In genomic region chr14:55076956-55077355, GRCm38 (mm10) we compare ENCODE assay signal across 16 mouse cellular contexts. TPM values are rescaled to one million over a fixed set of nuclear protein-coding genes. Genes with fewer than 3 reads are reported as not detected.
DNase-seq lines count a peak whose midpoint lies in the region; ATAC-seq and TF ChIP-seq lines count a peak whose summit lies in the region.
"Had no signal": no experiment of that assay in that cellular context is flagged by ENCODE, and none has a peak within 500 bp of the region (broad histone marks: within the 10 kb centered on the region; RNA-seq: fewer than 3 reads in every experiment).

No protein-coding gene starts in this region.

- H3K36me3 ChIP-seq in embryonic facial prominence, embryonic 14.5 days (ENCODE audit: control insufficient read depth, insufficient read depth, low read length): peaks cover 8% of the 10 kb centered on the region
- H3K36me3 ChIP-seq in embryonic facial prominence, embryonic 10.5 days (replicated peaks): peaks cover 34% of the 10 kb centered on the region
- H3K36me3 ChIP-seq in midbrain, embryonic 10.5 days: peaks cover 32% of the 10 kb centered on the region
- peaks cover 6% of the 10 kb centered on the region for H3K36me3 ChIP-seq in midbrain, embryonic 11.5 days (ENCODE audit: control insufficient read depth, insufficient read depth, low read length)
- H3K36me3 ChIP-seq in thymus, adult 2 months (ENCODE audit: control insufficient read depth, insufficient read depth, low read length): no peaks in the 10 kb centered on the region

- no peak for TF ChIP-seq CTCF in thymus, adult 2 months (IDR thresholded peaks at IDR 0.05; ENCODE audit: borderline replicate concordance, control insufficient read depth, extremely low read depth, insufficient read depth, low read length, poor library complexity)

- H3K9ac ChIP-seq in embryonic facial prominence, embryonic 14.5 days (ENCODE audit: low read depth, low read length): no peak overlapping the region
- no peak overlapping the region for H3K9ac ChIP-seq in midbrain, embryonic 11.5 days (ENCODE audit: low read length)
- H3K9ac ChIP-seq: liver, embryonic 14.5 days; neural tube, embryonic 12.5 days had no signal

- H3K27ac ChIP-seq in embryonic facial prominence, embryonic 14.5 days (replicated peaks; ENCODE audit: low read depth, low read length): peak overlapping the region; percentile 13; the same call in 1 of the 2 replicates
- no peak overlapping the region for H3K27ac ChIP-seq in embryonic facial prominence, embryonic 10.5 days (replicated peaks)
- peak overlapping the region; percentile 76; the same call in 1 of the 2 replicates for H3K27ac ChIP-seq in midbrain, embryonic 10.5 days (replicated peaks)
- H3K27ac ChIP-seq in midbrain, embryonic 11.5 days (ENCODE audit: low read depth, low read length): no peak overlapping the region
- no peak overlapping the region for H3K27ac ChIP-seq in thymus, adult 2 months (ENCODE audit: control insufficient read depth, insufficient read depth, low read length)
- H3K27ac ChIP-seq: liver, embryonic 14.5 days had no signal

- WGBS in embryonic facial prominence, embryonic 14.5 days: 68% methylated on average over 3 of the region's 3 CpGs
- 64% methylated on average over 3 of the region's 3 CpGs for WGBS in embryonic facial prominence, embryonic 10.5 days
- WGBS in midbrain, embryonic 10.5 days: 58% methylated on average over 3 of the region's 3 CpGs
- 65% methylated on average over 3 of the region's 3 CpGs for WGBS in midbrain, embryonic 11.5 days
- 88% methylated on average over 3 of the region's 3 CpGs for WGBS in thymus, adult 2 months

- ATAC-seq in embryonic facial prominence, embryonic 14.5 days (ENCODE audit: low read depth): no peak
- no peak for ATAC-seq in midbrain, embryonic 11.5 days (ENCODE audit: low FRiP score)
- 0 out of 2 replicates have a peak, but pooled peaks have one; percentile 17 for ATAC-seq in megakaryocyte progenitor cell, adult 5-6 weeks (replicated peaks; ENCODE audit: poor library complexity)

- DNase-seq in embryonic facial prominence, embryonic 14.5 days (ENCODE audit: low spot score): no peak
- no peak for DNase-seq in embryonic facial prominence, embryonic 10.5 days (ENCODE audit: low spot score)
- no peak for DNase-seq in midbrain, embryonic 10.5 days (ENCODE audit: low spot score)
- DNase-seq in midbrain, embryonic 11.5 days (ENCODE audit: low spot score, missing footprints): no peak
- no peak for DNase-seq in kidney, postnatal 36 days
- DNase-seq in frontal cortex, postnatal 25 days (ENCODE audit: low spot score in 2 of 2): no peak
- DNase-seq in thymus, adult 2 months: no peak
- DNase-seq: adrenal gland, postnatal 25 days; cerebellum, adult 9-10 months; kidney, adult 8-10 months; lung, postnatal 10 days had no signal

- H3K9me3 ChIP-seq in embryonic facial prominence, embryonic 14.5 days (ENCODE audit: control insufficient read depth, low read length): no peaks in the 10 kb centered on the region
- no peaks in the 10 kb centered on the region for H3K9me3 ChIP-seq in embryonic facial prominence, embryonic 10.5 days
- H3K9me3 ChIP-seq in midbrain, embryonic 10.5 days (replicated peaks): no peaks in the 10 kb centered on the region
- no peaks in the 10 kb centered on the region for H3K9me3 ChIP-seq in midbrain, embryonic 11.5 days (ENCODE audit: control insufficient read depth, low read length)
- H3K9me3 ChIP-seq: neural tube, embryonic 12.5 days had no signal

- no peak overlapping the region for H3K4me3 ChIP-seq in embryonic facial prominence, embryonic 14.5 days (ENCODE audit: low read depth, low read length)
- H3K4me3 ChIP-seq in embryonic facial prominence, embryonic 10.5 days: no peak overlapping the region
- H3K4me3 ChIP-seq in midbrain, embryonic 10.5 days: no peak overlapping the region
- H3K4me3 ChIP-seq in midbrain, embryonic 11.5 days (ENCODE audit: low read depth, low read length): no peak overlapping the region
- no peak overlapping the region for H3K4me3 ChIP-seq in thymus, adult 2 months (ENCODE audit: control insufficient read depth, insufficient read depth, low read length)
- H3K4me3 ChIP-seq: neural tube, embryonic 12.5 days had no signal

- no peak for TF ChIP-seq POLR2A in thymus, adult 2 months (IDR thresholded peaks at IDR 0.05; ENCODE audit: control insufficient read depth, extremely low read depth, insufficient read depth, low read length, poor library complexity)

- H3K27me3 ChIP-seq in embryonic facial prominence, embryonic 14.5 days (replicated peaks; ENCODE audit: control insufficient read depth, insufficient read depth, low read length): no peaks in the 10 kb centered on the region
- H3K27me3 ChIP-seq in embryonic facial prominence, embryonic 10.5 days (replicated peaks; ENCODE audit: low read depth, poor library complexity, severe bottlenecking): peaks cover 59% of the 10 kb centered on the region
- peaks cover 54% of the 10 kb centered on the region for H3K27me3 ChIP-seq in midbrain, embryonic 10.5 days (ENCODE audit: low read depth, poor library complexity, severe bottlenecking)
- H3K27me3 ChIP-seq in midbrain, embryonic 11.5 days (ENCODE audit: control insufficient read depth, insufficient read depth, low read length): peaks cover 5% of the 10 kb centered on the region
- no peaks in the 10 kb centered on the region; the same call in 1 of the 2 replicates for H3K27me3 ChIP-seq in thymus, adult 2 months (ENCODE audit: control insufficient read depth, insufficient read depth, low read length)

- H3K4me2 ChIP-seq in embryonic facial prominence, embryonic 14.5 days (ENCODE audit: low read depth, low read length): no peak overlapping the region
- H3K4me2 ChIP-seq in midbrain, embryonic 11.5 days: no peak overlapping the region

- peaks cover 11% of the 10 kb centered on the region for H3K4me1 ChIP-seq in embryonic facial prominence, embryonic 14.5 days (ENCODE audit: control insufficient read depth, insufficient read depth, low read length)
- peaks cover 39% of the 10 kb centered on the region for H3K4me1 ChIP-seq in embryonic facial prominence, embryonic 10.5 days
- H3K4me1 ChIP-seq in midbrain, embryonic 10.5 days: peaks cover 53% of the 10 kb centered on the region
- peaks cover 32% of the 10 kb centered on the region for H3K4me1 ChIP-seq in midbrain, embryonic 11.5 days (ENCODE audit: control insufficient read depth, insufficient read depth, low read length)
- peaks cover 6% of the 10 kb centered on the region for H3K4me1 ChIP-seq in thymus, adult 2 months (replicated peaks; ENCODE audit: control insufficient read depth, insufficient read depth, low read length)

RNA-seq across cellular contexts. Expression of gene Zfhx2, which starts 15.2 kb away (rescaled TPM):
- polyA plus RNA-seq in embryonic facial prominence, embryonic 14.5 days (2014; fragmentation: Nextera tagmentation; extraction: Ambion mirVana): 3.4 and 3.7 TPM in 2 replicates
- 6.1 and 6.8 TPM in 2 replicates for polyA plus RNA-seq in embryonic facial prominence, embryonic 10.5 days (2016; fragmentation: Nextera tagmentation; extraction: Ambion mirVana)
- 7.6 and 12.5 TPM in 2 replicates for polyA plus RNA-seq in midbrain, embryonic 10.5 days (2016; fragmentation: Nextera tagmentation; extraction: Ambion mirVana)
- polyA plus RNA-seq in midbrain, embryonic 11.5 days (2014; fragmentation: Nextera tagmentation; extraction: Ambion mirVana): 11.3 and 11.5 TPM in 2 replicates
- total RNA-seq in megakaryocyte progenitor cell, adult 5-6 weeks (2015): 2.5 and 3.1 TPM in 2 replicates
- total RNA-seq in megakaryocyte progenitor cell, adult 5-6 weeks (2017): 0.75 and 1.1 TPM in 2 replicates
- polyA plus RNA-seq in thymus, adult 2 months (2012; rRNA removed): 6.3 and 6.6 TPM in 2 replicates

RNA-seq across cellular contexts. Expression of gene Thtpa, which starts 17.6 kb away (rescaled TPM):
- 16.7 and 22.6 TPM in 2 replicates for polyA plus RNA-seq in embryonic facial prominence, embryonic 14.5 days (2014; fragmentation: Nextera tagmentation; extraction: Ambion mirVana)
- 22.4 and 22.8 TPM in 2 replicates for polyA plus RNA-seq in embryonic facial prominence, embryonic 10.5 days (2016; fragmentation: Nextera tagmentation; extraction: Ambion mirVana)
- 28.1 and 30.8 TPM in 2 replicates for polyA plus RNA-seq in midbrain, embryonic 10.5 days (2016; fragmentation: Nextera tagmentation; extraction: Ambion mirVana)
- 22.0 and 22.7 TPM in 2 replicates for polyA plus RNA-seq in midbrain, embryonic 11.5 days (2014; fragmentation: Nextera tagmentation; extraction: Ambion mirVana)
- 7.3 and 7.7 TPM in 2 replicates for total RNA-seq in megakaryocyte progenitor cell, adult 5-6 weeks (2015)
- 10.9 and 11.5 TPM in 2 replicates for total RNA-seq in megakaryocyte progenitor cell, adult 5-6 weeks (2017)
- polyA plus RNA-seq in thymus, adult 2 months (2012; rRNA removed): 6.0 and 6.1 TPM in 2 replicates

RNA-seq across cellular contexts. Expression of gene Ap1g2, which starts 29.4 kb away (rescaled TPM):
- 15.3 and 17.6 TPM in 2 replicates for polyA plus RNA-seq in embryonic facial prominence, embryonic 14.5 days (2014; fragmentation: Nextera tagmentation; extraction: Ambion mirVana)
- polyA plus RNA-seq in embryonic facial prominence, embryonic 10.5 days (2016; fragmentation: Nextera tagmentation; extraction: Ambion mirVana): 14.5 and 15.8 TPM in 2 replicates
- 12.7 and 15.0 TPM in 2 replicates for polyA plus RNA-seq in midbrain, embryonic 10.5 days (2016; fragmentation: Nextera tagmentation; extraction: Ambion mirVana)
- 9.5 and 10.1 TPM in 2 replicates for polyA plus RNA-seq in midbrain, embryonic 11.5 days (2014; fragmentation: Nextera tagmentation; extraction: Ambion mirVana)
- 31.3 and 52.7 TPM in 2 replicates for total RNA-seq in megakaryocyte progenitor cell, adult 5-6 weeks (2015)
- 17.4 and 18.3 TPM in 2 replicates for total RNA-seq in megakaryocyte progenitor cell, adult 5-6 weeks (2017)
- 91.5 and 94.5 TPM in 2 replicates for polyA plus RNA-seq in thymus, adult 2 months (2012; rRNA removed)

RNA-seq across cellular contexts. Expression of gene Jph4, which starts 39.8 kb away (rescaled TPM):
- 3.0 and 3.8 TPM in 2 replicates for polyA plus RNA-seq in embryonic facial prominence, embryonic 14.5 days (2014; fragmentation: Nextera tagmentation; extraction: Ambion mirVana)
- polyA plus RNA-seq in embryonic facial prominence, embryonic 10.5 days (2016; fragmentation: Nextera tagmentation; extraction: Ambion mirVana): 0.45 and 0.81 TPM in 2 replicates
- 0.53 and 1.2 TPM in 2 replicates for polyA plus RNA-seq in midbrain, embryonic 10.5 days (2016; fragmentation: Nextera tagmentation; extraction: Ambion mirVana)
- 2.2 and 2.8 TPM in 2 replicates for polyA plus RNA-seq in midbrain, embryonic 11.5 days (2014; fragmentation: Nextera tagmentation; extraction: Ambion mirVana)
- total RNA-seq in megakaryocyte progenitor cell, adult 5-6 weeks (2015): not detected in 2 replicates
- total RNA-seq in megakaryocyte progenitor cell, adult 5-6 weeks (2017): not detected in 2 replicates
- 0.37 and 0.51 TPM in 2 replicates for polyA plus RNA-seq in thymus, adult 2 months (2012; rRNA removed)
- total RNA-seq: CH12.LX; granulocyte monocyte progenitor cell, adult 5-6 weeks had no signal

Comparison
In these comparisons a context has a peak if more than half of its experiments do, and no peak if none do; other contexts are left out.
1. H3K27ac ChIP-seq: peak in embryonic facial prominence, embryonic 14.5 days (single experiment) and midbrain, embryonic 10.5 days (single experiment); none in embryonic facial prominence, embryonic 10.5 days (single experiment), midbrain, embryonic 11.5 days (single experiment) and thymus, adult 2 months (single experiment).